ENCODE assay signal across 19 mouse cellular contexts in genomic region chr12:30698256-30698655, GRCm38 (mm10).
DNase-seq lines count a peak whose midpoint lies in the region; ATAC-seq and TF ChIP-seq lines count a peak whose summit lies in the region.
"Had no signal": no experiment of that assay in that cellular context is flagged by ENCODE, and none has a peak within 500 bp of the region (broad histone marks: within the 10 kb centered on the region; RNA-seq: fewer than 3 reads in every experiment).

No protein-coding gene starts in this region.

- TF ChIP-seq CTCF in forebrain, postnatal 0 days (IDR thresholded peaks at IDR 0.05; ENCODE audit: low read depth): no peak
- TF ChIP-seq CTCF in brain, embryonic 14.5 days (IDR thresholded peaks at IDR 0.05; ENCODE audit: borderline replicate concordance, extremely low read depth, insufficient read depth, insufficient read length): no peak
- no peak for TF ChIP-seq CTCF in layer of hippocampus, adult 2 months (conservative IDR thresholded peaks at IDR 0.05)

- no peaks in the 10 kb centered on the region for H3K9me3 ChIP-seq in forebrain, postnatal 0 days (ENCODE audit: low read length)
- H3K9me3 ChIP-seq in forebrain, embryonic 13.5 days (replicated peaks): no peaks in the 10 kb centered on the region
- H3K9me3 ChIP-seq in heart, embryonic 10.5 days: no peaks in the 10 kb centered on the region
- H3K9me3 ChIP-seq: embryonic facial prominence, embryonic 13.5 days; forebrain, embryonic 15.5 days; liver, embryonic 12.5 days; midbrain, embryonic 12.5 days had no signal

- TF ChIP-seq POLR2A in brain, embryonic 14.5 days (IDR thresholded peaks at IDR 0.05; ENCODE audit: borderline replicate concordance, extremely low read depth, insufficient read depth, insufficient read length, poor library complexity, severe bottlenecking): no peak

- intact Hi-C loops in left cerebral cortex, postnatal 25 days (cut with DNase I): loop anchor here (5.0 kb wide), 1 partner anchor 189 kb away; no protein-coding TSS in a partner anchor

- peak; percentile 44 for DNase-seq in forebrain, postnatal 0 days
- DNase-seq in brain, embryonic 14.5 days (ENCODE audit: low read depth): peak; percentile 26
- DNase-seq in layer of hippocampus, adult 2 months (ENCODE audit: low spot score in 2 of 2): peak; percentile 32 to 72
- peak; percentile 66 to 91 for DNase-seq in left cerebral cortex, postnatal 25 days (ENCODE audit: low spot score in 2 of 2)
- DNase-seq in cerebellum, adult 18-20 months: no peak
- no peak for DNase-seq in cerebellum, adult 9-10 months
- DNase-seq in heart, embryonic 10.5 days (ENCODE audit: low spot score): no peak
- DNase-seq: adrenal gland, adult 8-10 months; cerebellum, postnatal 25 days; heart, adult 2 months; heart, postnatal 14 days; kidney, adult 9 months had no signal

- H3K9ac ChIP-seq in forebrain, postnatal 0 days: no peak overlapping the region
- H3K9ac ChIP-seq in forebrain, embryonic 13.5 days: no peak overlapping the region
- H3K9ac ChIP-seq: embryonic facial prominence, embryonic 13.5 days; forebrain, embryonic 15.5 days; liver, embryonic 12.5 days; midbrain, embryonic 12.5 days had no signal

- no peak overlapping the region for H3K4me3 ChIP-seq in forebrain, postnatal 0 days (ENCODE audit: low read depth, low read length)
- H3K4me3 ChIP-seq in forebrain, embryonic 13.5 days: no peak overlapping the region
- no peak overlapping the region for H3K4me3 ChIP-seq in layer of hippocampus, adult 2 months
- no peak overlapping the region for H3K4me3 ChIP-seq in heart, embryonic 10.5 days
- H3K4me3 ChIP-seq: embryonic facial prominence, embryonic 13.5 days; forebrain, embryonic 15.5 days; heart, adult 2 months; liver, embryonic 12.5 days; midbrain, embryonic 12.5 days had no signal

- no peak overlapping the region for H3K4me2 ChIP-seq in forebrain, postnatal 0 days (ENCODE audit: low read depth)
- no peak overlapping the region for H3K4me2 ChIP-seq in forebrain, embryonic 13.5 days
- H3K4me2 ChIP-seq: embryonic facial prominence, embryonic 13.5 days; forebrain, embryonic 15.5 days; liver, embryonic 12.5 days; midbrain, embryonic 12.5 days had no signal

- H3K27me3 ChIP-seq in forebrain, postnatal 0 days (ENCODE audit: insufficient read depth, low read length): no peaks in the 10 kb centered on the region
- H3K27me3 ChIP-seq in forebrain, embryonic 13.5 days: no peaks in the 10 kb centered on the region
- no peaks in the 10 kb centered on the region for H3K27me3 ChIP-seq in heart, embryonic 10.5 days (ENCODE audit: insufficient read depth, poor library complexity, severe bottlenecking)
- H3K27me3 ChIP-seq: embryonic facial prominence, embryonic 13.5 days; forebrain, embryonic 15.5 days; liver, embryonic 12.5 days; midbrain, embryonic 12.5 days had no signal

- peak; percentile 88 for ATAC-seq in forebrain, postnatal 0 days
- ATAC-seq in forebrain, embryonic 13.5 days: no peak
- ATAC-seq: forebrain, embryonic 15.5 days; hindbrain, embryonic 16.5 days; liver, embryonic 12.5 days; lung, postnatal 0 days had no signal

- 61% methylated on average over 6 of the region's 6 CpGs for WGBS in forebrain, postnatal 0 days
- 79% methylated on average over 6 of the region's 6 CpGs for WGBS in forebrain, embryonic 13.5 days
- 84% methylated on average over 6 of the region's 6 CpGs for WGBS in heart, embryonic 10.5 days

- no peak overlapping the region for H3K27ac ChIP-seq in forebrain, postnatal 0 days (ENCODE audit: low read depth, low read length)
- no peak overlapping the region for H3K27ac ChIP-seq in forebrain, embryonic 13.5 days
- H3K27ac ChIP-seq in layer of hippocampus, adult 2 months: no peak overlapping the region
- H3K27ac ChIP-seq in heart, embryonic 10.5 days: no peak overlapping the region
- H3K27ac ChIP-seq: embryonic facial prominence, embryonic 13.5 days; forebrain, embryonic 15.5 days; heart, adult 2 months; liver, embryonic 12.5 days; midbrain, embryonic 12.5 days had no signal

- H3K4me1 ChIP-seq in forebrain, postnatal 0 days (ENCODE audit: insufficient read depth): no peaks in the 10 kb centered on the region
- no peaks in the 10 kb centered on the region for H3K4me1 ChIP-seq in forebrain, embryonic 13.5 days
- H3K4me1 ChIP-seq in heart, embryonic 10.5 days: no peaks in the 10 kb centered on the region
- H3K4me1 ChIP-seq: forebrain, embryonic 15.5 days; liver, embryonic 12.5 days; midbrain, embryonic 12.5 days had no signal

- no peaks in the 10 kb centered on the region for H3K36me3 ChIP-seq in forebrain, postnatal 0 days (ENCODE audit: insufficient read depth)
- H3K36me3 ChIP-seq in forebrain, embryonic 13.5 days (ENCODE audit: poor library complexity, severe bottlenecking): no peaks in the 10 kb centered on the region
- no peaks in the 10 kb centered on the region for H3K36me3 ChIP-seq in heart, embryonic 10.5 days
- H3K36me3 ChIP-seq: embryonic facial prominence, embryonic 13.5 days; forebrain, embryonic 15.5 days; liver, embryonic 12.5 days; midbrain, embryonic 12.5 days had no signal

Comparison
In these comparisons a context has a peak if more than half of its experiments do, and no peak if none do; other contexts are left out.
1. DNase-seq: peak in forebrain, postnatal 0 days (single experiment), brain, embryonic 14.5 days (single experiment), layer of hippocampus, adult 2 months (2 of 2) and left cerebral cortex, postnatal 25 days (2 of 2); none in cerebellum, adult 18-20 months (0 of 2), cerebellum, adult 9-10 months (single experiment) and heart, embryonic 10.5 days (single experiment).